Mouse (Mus musculus): ENCODE results near the gene Gm42878. TPM values are rescaled to one million over a fixed set of nuclear protein-coding genes. Genes with fewer than 3 reads are reported as not detected.
A peak's percentile ranks its signal among the peaks of the same experiment; 100 is the strongest.

The Gm42878 gene
- polyA plus RNA-seq, 1 experiment from 2014 or later, result not detected

GRCm38 (mm10) chr5:121500719-121501118, 44.6 kb downstream of the Gm42878 start:
- H3K4me1 ChIP-seq (ENCODE audit: insufficient read depth), result no peaks in the 10 kb centered on the region
- DNase-seq (no peak), ATAC-seq (ENCODE audit: insufficient read depth) (no peak)
- no peak overlapping the region for H3K4me2 ChIP-seq
- no peaks in the 10 kb centered on the region for H3K9me3 ChIP-seq (ENCODE audit: low read depth, low read length)
- no peak overlapping the region for H3K27ac ChIP-seq (ENCODE audit: low read depth)
- H3K27me3 ChIP-seq (ENCODE audit: insufficient read depth, low read length), result no peaks in the 10 kb centered on the region
- TF ChIP-seq CTCF (IDR thresholded peaks at IDR 0.05; ENCODE audit: low read depth), result no peak
- no peak overlapping the region for H3K4me3 ChIP-seq (ENCODE audit: low read depth, low read length)
- H3K36me3 ChIP-seq (ENCODE audit: insufficient read depth), result no peaks in the 10 kb centered on the region
- WGBS, result 57% methylated on average over 7 of the region's 7 CpGs
- no peak overlapping the region for H3K9ac ChIP-seq

- Histone ChIP-seq H3K9me3 (ENCODE audit: low read depth, low read length) (no peaks in the 10 kb centered on the region), H3K9ac (no peak overlapping the region), H3K4me1 (ENCODE audit: insufficient read depth) (no peaks in the 10 kb centered on the region), H3K36me3 (ENCODE audit: insufficient read depth) (no peaks in the 10 kb centered on the region), H3K4me3 (ENCODE audit: low read depth, low read length) (no peak overlapping the region), H3K27ac (ENCODE audit: low read depth) (no peak overlapping the region), H3K4me2 (no peak overlapping the region), H3K27me3 (ENCODE audit: insufficient read depth, low read length) (no peaks in the 10 kb centered on the region)
- ATAC-seq (ENCODE audit: insufficient read depth), result no peak
- DNase-seq, result no peak
- WGBS, result 63% methylated on average over 8 of the region's 8 CpGs
- TF ChIP-seq CTCF (IDR thresholded peaks at IDR 0.05; ENCODE audit: low read depth), result no peak
These were observed 52.0 kb downstream of the Gm42878 start for GRCm38 (mm10) chr5:121493305-121493704.

- no peaks in the 10 kb centered on the region for H3K27me3 ChIP-seq (ENCODE audit: insufficient read depth, low read length)
- H3K9ac ChIP-seq, result no peak overlapping the region
- TF ChIP-seq CTCF (IDR thresholded peaks at IDR 0.05; ENCODE audit: low read depth), result no peak
- H3K4me1 ChIP-seq (ENCODE audit: insufficient read depth), result no peaks in the 10 kb centered on the region
- no peaks in the 10 kb centered on the region for H3K9me3 ChIP-seq (ENCODE audit: low read depth, low read length)
- no peak overlapping the region for H3K4me3 ChIP-seq (ENCODE audit: low read depth, low read length)
- 57% methylated on average over 5 of the region's 5 CpGs for WGBS
- no peak overlapping the region for H3K27ac ChIP-seq (ENCODE audit: low read depth)
- no peaks in the 10 kb centered on the region for H3K36me3 ChIP-seq (ENCODE audit: insufficient read depth)
- no peak overlapping the region for H3K4me2 ChIP-seq
- no peak for ATAC-seq (ENCODE audit: insufficient read depth)
- no peak for DNase-seq
These were observed 60.5 kb downstream of the Gm42878 start for GRCm38 (mm10) chr5:121484801-121485200.

GRCm38 (mm10) chr5:121477680-121478079, 67.6 kb downstream of the Gm42878 start:
- Histone ChIP-seq H3K9me3 (ENCODE audit: low read depth, low read length) (no peaks in the 10 kb centered on the region), H3K4me1 (ENCODE audit: insufficient read depth) (no peaks in the 10 kb centered on the region), H3K4me2 (no peak overlapping the region), H3K4me3 (ENCODE audit: low read depth, low read length) (no peak overlapping the region), H3K36me3 (ENCODE audit: insufficient read depth) (no peaks in the 10 kb centered on the region), H3K27ac (ENCODE audit: low read depth) (no peak overlapping the region), H3K9ac (no peak overlapping the region), H3K27me3 (ENCODE audit: insufficient read depth, low read length) (no peaks in the 10 kb centered on the region)
- peak; percentile 87 for TF ChIP-seq CTCF (IDR thresholded peaks at IDR 0.05; ENCODE audit: low read depth)
- WGBS, result 33% methylated on average over 3 of the region's 3 CpGs
- DNase-seq (peak; percentile 91), ATAC-seq (ENCODE audit: insufficient read depth) (no peak)

- no peaks in the 10 kb centered on the region for H3K27me3 ChIP-seq (ENCODE audit: insufficient read depth, low read length)
- no peaks in the 10 kb centered on the region for H3K9me3 ChIP-seq (ENCODE audit: low read depth, low read length)
- 61% methylated on average over 1 of the region's 1 CpGs for WGBS
These were observed 69.2 kb downstream of the Gm42878 start for GRCm38 (mm10) chr5:121476040-121476439.

GRCm38 (mm10) chr5:121474610-121475009, 70.7 kb downstream of the Gm42878 start:
- Histone ChIP-seq H3K27me3 (ENCODE audit: insufficient read depth, low read length) (no peaks in the 10 kb centered on the region), H3K4me2 (no peak overlapping the region), H3K9ac (no peak overlapping the region), H3K4me3 (ENCODE audit: low read depth, low read length) (no peak overlapping the region), H3K36me3 (ENCODE audit: insufficient read depth) (no peaks in the 10 kb centered on the region), H3K4me1 (ENCODE audit: insufficient read depth) (no peaks in the 10 kb centered on the region), H3K9me3 (ENCODE audit: low read depth, low read length) (no peaks in the 10 kb centered on the region), H3K27ac (ENCODE audit: low read depth) (no peak overlapping the region)
- 46% methylated on average over 7 of the region's 7 CpGs for WGBS
- no peak for TF ChIP-seq CTCF (IDR thresholded peaks at IDR 0.05; ENCODE audit: low read depth)
- ATAC-seq (ENCODE audit: insufficient read depth) (no peak), DNase-seq (no peak)

More at GRCm38 (mm10) chr5:121476040-121476439, 69.2 kb downstream of the Gm42878 start:
- no peak for DNase-seq
- H3K4me3 ChIP-seq (ENCODE audit: low read depth, low read length), result no peak overlapping the region
- H3K9ac ChIP-seq, result no peak overlapping the region
- no peak for TF ChIP-seq CTCF (IDR thresholded peaks at IDR 0.05; ENCODE audit: low read depth)
- H3K36me3 ChIP-seq (ENCODE audit: insufficient read depth), result no peaks in the 10 kb centered on the region
- ATAC-seq (ENCODE audit: insufficient read depth), result no peak
- H3K27ac ChIP-seq (ENCODE audit: low read depth), result no peak overlapping the region
- no peak overlapping the region for H3K4me2 ChIP-seq
- no peaks in the 10 kb centered on the region for H3K4me1 ChIP-seq (ENCODE audit: insufficient read depth)

- no peak for TF ChIP-seq CTCF (IDR thresholded peaks at IDR 0.05; ENCODE audit: low read depth)
- Histone ChIP-seq H3K27me3 (ENCODE audit: insufficient read depth, low read length) (no peaks in the 10 kb centered on the region), H3K9ac (no peak overlapping the region), H3K4me2 (no peak overlapping the region), H3K36me3 (ENCODE audit: insufficient read depth) (no peaks in the 10 kb centered on the region), H3K4me1 (ENCODE audit: insufficient read depth) (0 out of 2 replicates have a peak, but pooled peaks cover 2% of the 10 kb centered on the region), H3K9me3 (ENCODE audit: low read depth, low read length) (no peaks in the 10 kb centered on the region), H3K27ac (ENCODE audit: low read depth) (no peak overlapping the region), H3K4me3 (ENCODE audit: low read depth, low read length) (no peak overlapping the region)
- ATAC-seq (ENCODE audit: insufficient read depth) (no peak), DNase-seq (no peak)
- 71% methylated on average over 2 of the region's 2 CpGs for WGBS
These were observed 72.9 kb downstream of the Gm42878 start for GRCm38 (mm10) chr5:121472411-121472810.

GRCm38 (mm10) chr5:121469566-121469965, 75.7 kb downstream of the Gm42878 start:
- 4% methylated on average over 3 of the region's 3 CpGs for WGBS
- no peaks in the 10 kb centered on the region for H3K9me3 ChIP-seq (ENCODE audit: low read depth, low read length)
- TF ChIP-seq CTCF (IDR thresholded peaks at IDR 0.05; ENCODE audit: low read depth), result no peak
- H3K27ac ChIP-seq (ENCODE audit: low read depth), result no peak overlapping the region
- H3K36me3 ChIP-seq (ENCODE audit: insufficient read depth), result no peaks in the 10 kb centered on the region
- DNase-seq (peak; percentile 64), ATAC-seq (ENCODE audit: insufficient read depth) (peak; percentile 82)
- H3K9ac ChIP-seq, result no peak overlapping the region
- no peak overlapping the region for H3K4me2 ChIP-seq
- H3K27me3 ChIP-seq (ENCODE audit: insufficient read depth, low read length), result no peaks in the 10 kb centered on the region
- no peak overlapping the region for H3K4me3 ChIP-seq (ENCODE audit: low read depth, low read length)
- H3K4me1 ChIP-seq (ENCODE audit: insufficient read depth), result 0 out of 2 replicates have a peak, but pooled peaks cover 2% of the 10 kb centered on the region

Other genes with a start within 250 kb of the Gm42878 start
- gene Trafd1, start 159.8 kb downstream of the Gm42878 start, polyA plus RNA-seq (2014; fragmentation: Nextera tagmentation; extraction: Ambion mirVana), result 60.8 and 61.0 TPM in 2 replicates
- 42.8 and 43.5 TPM in 2 replicates for gene Naa25, start 147.5 kb downstream of the Gm42878 start, polyA plus RNA-seq (2014; fragmentation: Nextera tagmentation; extraction: Ambion mirVana)
- 1.7 and 2.0 TPM in 2 replicates for gene Tmem116, start 93.6 kb downstream of the Gm42878 start, polyA plus RNA-seq (2014; fragmentation: Nextera tagmentation; extraction: Ambion mirVana)
- gene Erp29, start 93.0 kb downstream of the Gm42878 start, polyA plus RNA-seq (2014; fragmentation: Nextera tagmentation; extraction: Ambion mirVana), result 117 TPM in 2 replicates
- 0.11 TPM in 1 of 2 replicates, not detected in the other for gene Adam1b, start 42.0 kb downstream of the Gm42878 start, polyA plus RNA-seq (2014; fragmentation: Nextera tagmentation; extraction: Ambion mirVana)
- 1.6 and 1.7 TPM in 2 replicates for gene Adam1a, start within 50 bp of the Gm42878 start, polyA plus RNA-seq (2014; fragmentation: Nextera tagmentation; extraction: Ambion mirVana)
- gene Mapkapk5, start 423 bp upstream of the Gm42878 start, polyA plus RNA-seq (2014; fragmentation: Nextera tagmentation; extraction: Ambion mirVana), result 55.1 and 57.5 TPM in 2 replicates
- gene Aldh2, start 48.3 kb upstream of the Gm42878 start, polyA plus RNA-seq (2014; fragmentation: Nextera tagmentation; extraction: Ambion mirVana), result 123 and 125 TPM in 2 replicates
- gene Acad12, start 73.5 kb upstream of the Gm42878 start, polyA plus RNA-seq (2014; fragmentation: Nextera tagmentation; extraction: Ambion mirVana), result 1.7 and 1.8 TPM in 2 replicates
- gene Acad10, start 115.0 kb upstream of the Gm42878 start, polyA plus RNA-seq (2014; fragmentation: Nextera tagmentation; extraction: Ambion mirVana), result 1.5 and 3.0 TPM in 2 replicates
- gene Brap, start 115.1 kb upstream of the Gm42878 start, polyA plus RNA-seq (2014; fragmentation: Nextera tagmentation; extraction: Ambion mirVana), result 39.1 and 40.9 TPM in 2 replicates
- 79.2 and 83.9 TPM in 2 replicates for gene Atxn2, start 165.9 kb upstream of the Gm42878 start, polyA plus RNA-seq (2014; fragmentation: Nextera tagmentation; extraction: Ambion mirVana)